Mouse (Mus musculus) MEL (cell line): ENCODE results near the gene Nudt2. TPM values are rescaled to one million over a fixed set of nuclear protein-coding genes. Genes with fewer than 3 reads are reported as not detected.

Experiments used
- DNase-seq: peaks from one replicate; pipeline ENCODE4 v3.0.0; 2011; ENCODE audit warnings: low read depth, low spot score
- H3K27ac ChIP-seq: 2 replicates; pipeline ENCODE4 v1.5.1; 2012; ENCODE audit warnings: low read depth, mild to moderate bottlenecking, control low read depth, low read length, moderate library complexity; ENCODE audit not compliant: control insufficient read depth
- H3K27me3 ChIP-seq, 2 experiments: fragments of 150-350 bp in 1 of 2; sonication (generic) in 1 of 2; 2 replicates each; pipeline ENCODE4 v1.6.1; 2012; ENCODE audit warnings: low read length in 2 of 2, mild to moderate bottlenecking in 2 of 2, improper control_type of control experiment in 1 of 2, moderate library complexity in 1 of 2; ENCODE audit not compliant: insufficient read depth in 2 of 2, control insufficient read depth in 1 of 2
- H3K36me3 ChIP-seq, 2 experiments: 2 replicates each; pipeline ENCODE4 v1.6.1; 2012 to 2014; ENCODE audit warnings: low read length in 2 of 2, improper control_type of control experiment in 1 of 2, inconsistent platforms in 1 of 2, mild to moderate bottlenecking in 1 of 2; ENCODE audit not compliant: insufficient read depth in 2 of 2, control insufficient read depth in 1 of 2
- H3K4me1 ChIP-seq, 2 experiments: fragments of 150-350 bp in 1 of 2; sonication (generic) in 1 of 2; 2 replicates each; pipeline ENCODE4 v1.6.1; 2012; ENCODE audit warnings: low read length in 2 of 2, improper control_type of control experiment in 1 of 2, mild to moderate bottlenecking in 1 of 2; ENCODE audit not compliant: insufficient read depth in 2 of 2, control insufficient read depth in 1 of 2
- H3K4me3 ChIP-seq, 2 experiments: fragments of 150-350 bp in 1 of 2; sonication (generic) in 1 of 2; 2 replicates each; pipeline ENCODE4 v1.5.1; 2012; ENCODE audit warnings: low read depth in 2 of 2, low read length in 2 of 2, mild to moderate bottlenecking in 2 of 2, moderate library complexity in 2 of 2, control low read depth in 1 of 2, improper control_type of control experiment in 1 of 2; ENCODE audit not compliant: control insufficient read depth in 1 of 2, insufficient read depth in 1 of 2
- H3K79me2 ChIP-seq: 2 replicates; pipeline ENCODE4 v1.6.1; 2012; ENCODE audit warnings: mild to moderate bottlenecking, low read length, moderate library complexity; ENCODE audit not compliant: control insufficient read depth, poor library complexity, insufficient read depth
- H3K9ac ChIP-seq: 2 replicates; pipeline ENCODE4 v1.6.1; 2012; ENCODE audit warnings: low read depth, mild to moderate bottlenecking, control low read depth, low read length, moderate library complexity; ENCODE audit not compliant: control insufficient read depth, poor library complexity, severe bottlenecking
- H3K9me3 ChIP-seq: fragments of 150-350 bp; sonication (generic); replicated peaks from 2 replicates; pipeline ENCODE4 v1.6.1; 2012; ENCODE audit warnings: mild to moderate bottlenecking, low read length, improper control_type of control experiment, moderate library complexity; ENCODE audit not compliant: insufficient read depth
- BHLHE40 ChIP-seq: IDR thresholded peaks from 2 replicates; pipeline ENCODE4 v1.6.1; 2012; ENCODE audit warnings: low read depth, mild to moderate bottlenecking, inconsistent platforms, low read length, improper control_type of control experiment, borderline replicate concordance
- CHD1 ChIP-seq: IDR thresholded peaks from 2 replicates; pipeline ENCODE4 v1.6.1; 2012; ENCODE audit warnings: low read depth, mild to moderate bottlenecking, inconsistent platforms, low read length, improper control_type of control experiment
- EP300 ChIP-seq, 2 experiments: IDR thresholded peaks; 2 replicates each; pipeline ENCODE4 v1.6.1; 2011; ENCODE audit warnings: improper control_type of control experiment in 2 of 2, low read length in 2 of 2, low read depth in 1 of 2, mild to moderate bottlenecking in 1 of 2
- ETS1 ChIP-seq: IDR thresholded peaks from 2 replicates; pipeline ENCODE4 v1.6.1; 2012; ENCODE audit warnings: low read depth, mild to moderate bottlenecking, inconsistent platforms, low read length, improper control_type of control experiment, moderate library complexity
- GABPA ChIP-seq: IDR thresholded peaks from 2 replicates; pipeline ENCODE4 v1.6.1; 2012; ENCODE audit warnings: low read depth, mild to moderate bottlenecking, inconsistent platforms, low read length, improper control_type of control experiment, moderate library complexity
- GATA1 ChIP-seq: IDR thresholded peaks from 2 replicates; pipeline ENCODE4 v1.6.1; 2011; ENCODE audit warnings: low read depth, low read length, improper control_type of control experiment
- HCFC1 ChIP-seq: IDR thresholded peaks from 2 replicates; pipeline ENCODE4 v1.6.1; 2012; ENCODE audit warnings: low read depth, mild to moderate bottlenecking, inconsistent platforms, low read length, improper control_type of control experiment, moderate library complexity
- KAT2A ChIP-seq: conservative IDR thresholded peaks from 2 replicates; pipeline ENCODE4 v1.6.1; 2012; ENCODE audit warnings: low read depth, low read length, improper control_type of control experiment, inconsistent platforms
- MAFK ChIP-seq: IDR thresholded peaks from 2 replicates; pipeline ENCODE4 v1.6.1; 2011; ENCODE audit warnings: low read depth, mild to moderate bottlenecking, low read length, improper control_type of control experiment, borderline replicate concordance
- MAX ChIP-seq: IDR thresholded peaks from 2 replicates; pipeline ENCODE4 v1.6.1; 2011; ENCODE audit warnings: low read length, improper control_type of control experiment
- MAZ ChIP-seq: IDR thresholded peaks from 2 replicates; pipeline ENCODE4 v1.6.1; 2012; ENCODE audit warnings: low read depth, mild to moderate bottlenecking, inconsistent platforms, low read length, improper control_type of control experiment
- MEF2A ChIP-seq: IDR thresholded peaks from 2 replicates; pipeline ENCODE4 v1.6.1; 2014; ENCODE audit warnings: low read depth, mild to moderate bottlenecking, inconsistent platforms, low read length, improper control_type of control experiment; ENCODE audit not compliant: poor library complexity, insufficient replicate concordance, severe bottlenecking; ENCODE audit errors: extremely low read depth
- MYB ChIP-seq: IDR thresholded peaks from 2 replicates; pipeline ENCODE4 v1.6.1; 2011; ENCODE audit warnings: mild to moderate bottlenecking, low read depth, low read length, improper control_type of control experiment
- NELFE ChIP-seq: IDR thresholded peaks from 2 replicates; pipeline ENCODE4 v1.6.1; 2011; ENCODE audit warnings: low read depth, low read length, improper control_type of control experiment
- NRF1 ChIP-seq: IDR thresholded peaks from 2 replicates; pipeline ENCODE4 v1.6.1; 2014; ENCODE audit warnings: low read depth, mild to moderate bottlenecking, inconsistent platforms, low read length, improper control_type of control experiment, moderate library complexity; ENCODE audit not compliant: poor library complexity, insufficient read depth, severe bottlenecking
- POLR2A ChIP-seq, 2 experiments: IDR thresholded peaks; 2 replicates each; pipeline ENCODE4 v1.6.1; 2011 to 2012; ENCODE audit warnings: low read length in 2 of 2, mild to moderate bottlenecking in 2 of 2, control low read depth in 1 of 2, improper control_type of control experiment in 1 of 2, low read depth in 1 of 2, moderate library complexity in 1 of 2; ENCODE audit not compliant: control insufficient read depth in 1 of 2, insufficient read depth in 1 of 2, poor library complexity in 1 of 2
- POLR2AphosphoS2 ChIP-seq: IDR thresholded peaks from 2 replicates; pipeline ENCODE4 v1.6.1; 2011; ENCODE audit warnings: low read length, improper control_type of control experiment
- RAD21 ChIP-seq: IDR thresholded peaks from 2 replicates; pipeline ENCODE4 v1.6.1; 2011; ENCODE audit warnings: mild to moderate bottlenecking, low read depth, low read length, improper control_type of control experiment
- RCOR1 ChIP-seq: IDR thresholded peaks from 2 replicates; pipeline ENCODE4 v1.6.1; 2012; ENCODE audit warnings: low read depth, mild to moderate bottlenecking, inconsistent platforms, low read length, improper control_type of control experiment
- SIN3A ChIP-seq: IDR thresholded peaks from 2 replicates; pipeline ENCODE4 v1.6.1; 2012; ENCODE audit warnings: low read length, improper control_type of control experiment, inconsistent platforms
- TAL1 ChIP-seq: IDR thresholded peaks from 2 replicates; pipeline ENCODE4 v1.6.1; 2012; ENCODE audit warnings: mild to moderate bottlenecking, inconsistent platforms, low read length, moderate library complexity, mixed read lengths
- TBP ChIP-seq: IDR thresholded peaks from 2 replicates; pipeline ENCODE4 v1.8.0; 2011; ENCODE audit warnings: low read depth, low read length, improper control_type of control experiment
- USF1 ChIP-seq: IDR thresholded peaks from 2 replicates; pipeline ENCODE4 v1.6.1; 2014; ENCODE audit warnings: low read depth, mild to moderate bottlenecking, inconsistent platforms, low read length, improper control_type of control experiment, moderate library complexity
- ZC3H11A ChIP-seq: IDR thresholded peaks from 2 replicates; pipeline ENCODE4 v1.6.1; 2012; ENCODE audit warnings: low read depth, mild to moderate bottlenecking, inconsistent platforms, low read length, improper control_type of control experiment
- ZKSCAN1 ChIP-seq: IDR thresholded peaks from 2 replicates; pipeline ENCODE4 v1.6.1; 2012; ENCODE audit warnings: low read depth, mild to moderate bottlenecking, inconsistent platforms, low read length, improper control_type of control experiment, moderate library complexity
- ZMIZ1 ChIP-seq: IDR thresholded peaks from 2 replicates; pipeline ENCODE4 v1.6.1; 2012; ENCODE audit warnings: low read depth, mild to moderate bottlenecking, inconsistent platforms, low read length, improper control_type of control experiment, moderate library complexity
- ZNF384 ChIP-seq: IDR thresholded peaks from 2 replicates; pipeline ENCODE4 v1.6.1; 2012; ENCODE audit warnings: low read depth, mild to moderate bottlenecking, inconsistent platforms, low read length, improper control_type of control experiment
- polyA plus RNA-seq, 2 experiments: library from polyadenylated mRNA; stranded (reverse) in 1 of 2; unstranded in 1 of 2; fragments of >175 nt in 1 of 2; fragments of >200 nt in 1 of 2; gene quantifications; 2 replicates each; pipeline versions ENCODE4 v1.2.1 to v1.2.4; 2012; ENCODE audit warnings: low replicate concordance in 2 of 2, low read depth in 1 of 2; ENCODE audit not compliant: insufficient read length in 2 of 2, insufficient read depth in 1 of 2, missing spikeins in 1 of 2
- total RNA-seq: library from RNA; depleted of rRNA; stranded (reverse); fragments of 300-350 nt; gene quantifications from 2 replicates; pipeline ENCODE4 v1.2.3, GENCODE M21; 2012

The Nudt2 gene
- total and polyA plus RNA-seq, 3 experiments: 19.2 to 25.3 TPM; not detected in 1

GRCm38 (mm10) chr4:41497046-41497445 is 32.1 kb downstream of the Nudt2 start:
- peaks cover 0 to 5% of the 10 kb centered on the region in 2 experiments; a peak in 1 of 4 replicates for H3K4me1 ChIP-seq
- H3K9ac ChIP-seq: no peak overlapping the region
- no peak for DNase-seq
- TF ChIP-seq GABPA: no peak
- TF ChIP-seq TBP: no peak
- TF ChIP-seq SIN3A: no peak
- TF ChIP-seq MEF2A: no peak
- no peak for TF ChIP-seq POLR2AphosphoS2
- TF ChIP-seq ZC3H11A: no peak
- TF ChIP-seq GATA1: no peak
- TF ChIP-seq EP300 (IDR thresholded peaks at IDR 0.05; ENCODE audit: low read depth in 1 of 2, low read length in 2 of 2): no peak
- TF ChIP-seq MAX: no peak
- no peak for TF ChIP-seq RCOR1
- no peak for TF ChIP-seq NELFE
- TF ChIP-seq CHD1: no peak
- TF ChIP-seq NRF1: no peak
- TF ChIP-seq ETS1: no peak
- TF ChIP-seq ZKSCAN1: no peak
- no peak for TF ChIP-seq MAFK
- no peak for TF ChIP-seq ZMIZ1
- TF ChIP-seq RAD21: no peak
- no peak for TF ChIP-seq TAL1
- no peaks in the 10 kb centered on the region for H3K27me3 ChIP-seq
- no peaks in the 10 kb centered on the region for H3K79me2 ChIP-seq
- H3K4me3 ChIP-seq: no peak overlapping the region
- no peaks in the 10 kb centered on the region for H3K9me3 ChIP-seq
- peaks cover 0 to 2% of the 10 kb centered on the region in 2 experiments; a peak in 2 of 4 replicates for H3K36me3 ChIP-seq
- no peak overlapping the region for H3K27ac ChIP-seq

GRCm38 (mm10) chr4:41497579-41497978 is 32.6 kb downstream of the Nudt2 start:
- no peaks in the 10 kb centered on the region for H3K79me2 ChIP-seq
- TF ChIP-seq BHLHE40 (no peak), HCFC1 (no peak), ZKSCAN1 (no peak), TBP (no peak), KAT2A (no peak), ZNF384 (no peak), NELFE (no peak), TAL1 (no peak), SIN3A (no peak), USF1 (no peak), MAZ (no peak), POLR2A (IDR thresholded peaks at IDR 0.05; ENCODE audit: control insufficient read depth in 1 of 2, insufficient read depth in 1 of 2, low read depth in 1 of 2, low read length in 2 of 2, poor library complexity in 1 of 2) (no peak), MYB (no peak)
- H3K9ac ChIP-seq: no peak overlapping the region
- no peak overlapping the region for H3K27ac ChIP-seq
- DNase-seq: no peak
- peaks cover 0 to 2% of the 10 kb centered on the region in 2 experiments; a peak in 2 of 4 replicates for H3K36me3 ChIP-seq
- no peaks in the 10 kb centered on the region for H3K9me3 ChIP-seq
- no peaks in the 10 kb centered on the region for H3K27me3 ChIP-seq
- peaks cover 0 to 6% of the 10 kb centered on the region in 2 experiments; a peak in 1 of 4 replicates for H3K4me1 ChIP-seq
- H3K4me3 ChIP-seq: no peak overlapping the region
